Mouse (Mus musculus): ENCODE measurements at regions not wholly inside any gene's neighbourhood (a gene's known extent, or its start where the extent isn't known, plus 50 kb on each side); places are given as distances from the start of the nearest gene placed in this dataset.

DNA sequence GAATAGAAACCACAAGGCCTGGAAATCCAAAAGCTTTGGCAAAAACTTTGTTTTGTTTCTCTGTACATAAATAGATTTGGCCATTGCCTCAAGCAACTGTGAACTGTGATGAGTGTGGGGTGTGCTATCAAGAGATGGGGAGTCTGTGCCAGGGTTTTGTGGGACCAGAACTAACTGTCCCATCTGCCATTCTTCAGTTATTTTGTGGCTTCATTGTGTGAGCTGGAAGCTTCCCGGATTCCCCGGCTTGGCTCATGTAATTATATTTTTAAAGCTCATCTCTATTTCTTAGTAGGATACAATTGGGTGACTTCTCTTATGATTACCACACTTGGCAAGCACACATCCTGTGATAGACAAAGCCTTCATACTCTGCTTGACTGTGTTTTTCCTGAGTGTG lies 143.6 kb upstream of the Rasgrp1 start:
- no peak for TF ChIP-seq CTCF (IDR thresholded peaks at IDR 0.05; ENCODE audit: low read depth)
- TF ChIP-seq EP300 (optimal IDR thresholded peaks at IDR 0.05), result no peak

Data from stomach, postnatal 0 days (tissue).